Mouse (Mus musculus): ENCODE measurements at regions not wholly inside any gene's neighbourhood (a gene's known extent, or its start where the extent isn't known, plus 50 kb on each side); places are given as distances from the start of the nearest gene placed in this dataset.
A peak's percentile ranks its signal among the peaks of the same experiment; 100 is the strongest.

- Histone ChIP-seq H3K4me3 (replicated peaks) (no peak overlapping the region), H3K36me3 (replicated peaks) (no peaks in the 10 kb centered on the region), H3K4me2 (no peak overlapping the region), H3K9me3 (no peaks in the 10 kb centered on the region), H3K27ac (no peak overlapping the region), H3K9ac (no peak overlapping the region), H3K4me1 (no peaks in the 10 kb centered on the region), H3K27me3 (no peaks in the 10 kb centered on the region)
- whole genome bisulfite sequencing, result 70% methylated on average over 4 of the region's 4 CpGs
- ATAC-seq (ENCODE audit: low FRiP score), result no peak
Measured at GRCm38 (mm10) chr4:10049411-10049810, 824.9 kb upstream of the 2610301B20Rik start.

- Histone ChIP-seq H3K4me1 (no peaks in the 10 kb centered on the region), H3K27ac (no peak overlapping the region), H3K36me3 (replicated peaks) (no peaks in the 10 kb centered on the region), H3K9ac (no peak overlapping the region), H3K4me3 (replicated peaks) (no peak overlapping the region), H3K4me2 (no peak overlapping the region), H3K27me3 (no peaks in the 10 kb centered on the region), H3K9me3 (no peaks in the 10 kb centered on the region)
- WGBS, result 67% methylated on average over 5 of the region's 5 CpGs
- ATAC-seq (ENCODE audit: low FRiP score), result peak; percentile 90
Measured at GRCm38 (mm10) chr4:10051296-10052267, 822.7 kb upstream of the 2610301B20Rik start.

GRCm38 (mm10) chr4:10052869-10053268 is 821.4 kb upstream of the 2610301B20Rik start:
- H3K27ac ChIP-seq, result no peak overlapping the region
- H3K9me3 ChIP-seq, result no peaks in the 10 kb centered on the region
- H3K4me3 ChIP-seq (replicated peaks), result no peak overlapping the region
- H3K36me3 ChIP-seq (replicated peaks), result no peaks in the 10 kb centered on the region
- no peaks in the 10 kb centered on the region for H3K4me1 ChIP-seq
- no peak for ATAC-seq (ENCODE audit: low FRiP score)
- no peaks in the 10 kb centered on the region for H3K27me3 ChIP-seq
- no peak overlapping the region for H3K9ac ChIP-seq
- H3K4me2 ChIP-seq, result no peak overlapping the region

GRCm38 (mm10) chr4:10072500-10073106 is 801.7 kb upstream of the 2610301B20Rik start:
- no peak overlapping the region for H3K27ac ChIP-seq
- H3K27me3 ChIP-seq, result no peaks in the 10 kb centered on the region
- no peak for ATAC-seq (ENCODE audit: low FRiP score)
- H3K4me1 ChIP-seq, result no peaks in the 10 kb centered on the region
- no peak overlapping the region for H3K9ac ChIP-seq
- 93% methylated on average over 5 of the region's 5 CpGs for WGBS
- no peaks in the 10 kb centered on the region for H3K36me3 ChIP-seq (replicated peaks)
- no peaks in the 10 kb centered on the region for H3K9me3 ChIP-seq
- no peak overlapping the region for H3K4me2 ChIP-seq
- H3K4me3 ChIP-seq (replicated peaks), result no peak overlapping the region

GRCm38 (mm10) chr4:10079565-10080169 is 794.6 kb upstream of the 2610301B20Rik start:
- Histone ChIP-seq H3K4me1 (no peaks in the 10 kb centered on the region), H3K9ac (no peak overlapping the region), H3K27ac (no peak overlapping the region), H3K4me2 (no peak overlapping the region), H3K9me3 (no peaks in the 10 kb centered on the region), H3K27me3 (no peaks in the 10 kb centered on the region), H3K4me3 (replicated peaks) (no peak overlapping the region), H3K36me3 (replicated peaks) (no peaks in the 10 kb centered on the region)
- WGBS, result 61% methylated on average over 3 of the region's 3 CpGs
- no peak for ATAC-seq (ENCODE audit: low FRiP score)

GRCm38 (mm10) chr4:10114831-10115230 is 759.5 kb upstream of the 2610301B20Rik start:
- no peak overlapping the region for H3K27ac ChIP-seq
- 72% methylated on average over 4 of the region's 4 CpGs for WGBS
- no peak overlapping the region for H3K9ac ChIP-seq
- no peaks in the 10 kb centered on the region for H3K36me3 ChIP-seq (replicated peaks)
- no peak overlapping the region for H3K4me3 ChIP-seq (replicated peaks)
- no peak overlapping the region for H3K4me2 ChIP-seq
- H3K27me3 ChIP-seq, result no peaks in the 10 kb centered on the region
- no peaks in the 10 kb centered on the region for H3K9me3 ChIP-seq
- H3K4me1 ChIP-seq, result no peaks in the 10 kb centered on the region
- ATAC-seq (ENCODE audit: low FRiP score), result no peak

- no peaks in the 10 kb centered on the region for H3K9me3 ChIP-seq
- no peak overlapping the region for H3K9ac ChIP-seq
- H3K4me1 ChIP-seq, result no peaks in the 10 kb centered on the region
- WGBS, result 62% methylated on average over 2 of the region's 2 CpGs
- no peak for ATAC-seq (ENCODE audit: low FRiP score)
- H3K4me3 ChIP-seq (replicated peaks), result no peak overlapping the region
- H3K27ac ChIP-seq, result no peak overlapping the region
- no peaks in the 10 kb centered on the region for H3K36me3 ChIP-seq (replicated peaks)
- no peaks in the 10 kb centered on the region for H3K27me3 ChIP-seq
- H3K4me2 ChIP-seq, result no peak overlapping the region
Measured at GRCm38 (mm10) chr4:10117964-10118363, 756.3 kb upstream of the 2610301B20Rik start.

- no peaks in the 10 kb centered on the region for H3K36me3 ChIP-seq (replicated peaks)
- H3K4me3 ChIP-seq (replicated peaks), result no peak overlapping the region
- WGBS, result 60% methylated on average over 2 of the region's 2 CpGs
- no peaks in the 10 kb centered on the region for H3K27me3 ChIP-seq
- H3K27ac ChIP-seq, result no peak overlapping the region
- no peaks in the 10 kb centered on the region for H3K4me1 ChIP-seq
- ATAC-seq (ENCODE audit: low FRiP score), result no peak
- no peak overlapping the region for H3K9ac ChIP-seq
- H3K4me2 ChIP-seq, result no peak overlapping the region
- no peaks in the 10 kb centered on the region for H3K9me3 ChIP-seq
Measured at GRCm38 (mm10) chr4:10124252-10124651, 750.0 kb upstream of the 2610301B20Rik start.

- Histone ChIP-seq H3K27ac (no peak overlapping the region), H3K4me3 (replicated peaks) (no peak overlapping the region), H3K27me3 (no peaks in the 10 kb centered on the region), H3K4me2 (no peak overlapping the region), H3K4me1 (no peaks in the 10 kb centered on the region), H3K9ac (no peak overlapping the region), H3K36me3 (replicated peaks) (no peaks in the 10 kb centered on the region), H3K9me3 (no peaks in the 10 kb centered on the region)
- 86% methylated on average over 6 of the region's 6 CpGs for WGBS
- no peak for ATAC-seq (ENCODE audit: low FRiP score)
Measured at GRCm38 (mm10) chr4:10141238-10141934, 732.9 kb upstream of the 2610301B20Rik start.

- H3K27ac ChIP-seq, result no peak overlapping the region
- no peak overlapping the region for H3K4me2 ChIP-seq
- H3K4me3 ChIP-seq (replicated peaks), result no peak overlapping the region
- no peak overlapping the region for H3K9ac ChIP-seq
- H3K4me1 ChIP-seq, result no peaks in the 10 kb centered on the region
- H3K27me3 ChIP-seq, result no peaks in the 10 kb centered on the region
- 78% methylated on average over 2 of the region's 2 CpGs for WGBS
- ATAC-seq (ENCODE audit: low FRiP score), result no peak
- H3K9me3 ChIP-seq, result no peaks in the 10 kb centered on the region
- H3K36me3 ChIP-seq (replicated peaks), result no peaks in the 10 kb centered on the region
Measured at GRCm38 (mm10) chr4:10149911-10150310, 724.4 kb upstream of the 2610301B20Rik start.

- no peak overlapping the region for H3K27ac ChIP-seq
- H3K9ac ChIP-seq, result no peak overlapping the region
- H3K4me1 ChIP-seq, result no peaks in the 10 kb centered on the region
- H3K27me3 ChIP-seq, result no peaks in the 10 kb centered on the region
- ATAC-seq (ENCODE audit: low FRiP score), result no peak
- 15% methylated on average over 2 of the region's 2 CpGs for WGBS
- no peak overlapping the region for H3K4me3 ChIP-seq (replicated peaks)
- no peaks in the 10 kb centered on the region for H3K36me3 ChIP-seq (replicated peaks)
- H3K4me2 ChIP-seq, result no peak overlapping the region
- H3K9me3 ChIP-seq, result no peaks in the 10 kb centered on the region
Measured at GRCm38 (mm10) chr4:10150501-10150900, 723.8 kb upstream of the 2610301B20Rik start.

- no peak for ATAC-seq (ENCODE audit: low FRiP score)
- no peaks in the 10 kb centered on the region for H3K9me3 ChIP-seq
- WGBS, result 88% methylated on average over 5 of the region's 5 CpGs
- H3K36me3 ChIP-seq (replicated peaks), result no peaks in the 10 kb centered on the region
- H3K9ac ChIP-seq, result no peak overlapping the region
- H3K27me3 ChIP-seq, result no peaks in the 10 kb centered on the region
- H3K4me3 ChIP-seq (replicated peaks), result no peak overlapping the region
- H3K27ac ChIP-seq, result no peak overlapping the region
- no peak overlapping the region for H3K4me2 ChIP-seq
- H3K4me1 ChIP-seq, result no peaks in the 10 kb centered on the region
Measured at GRCm38 (mm10) chr4:10155705-10156390, 718.5 kb upstream of the 2610301B20Rik start.
